Mouse (Mus musculus) heart, postnatal 0 days (tissue): ENCODE results near the gene Ackr1.

Source experiments
- CTCF ChIP-seq: IDR thresholded peaks from 2 replicates; pipeline ENCODE4 v1.5.1; 2016; ENCODE audit warnings: antibody characterized with exemption, control low read depth, low read depth
- EP300 ChIP-seq: IDR thresholded peaks from 2 replicates; pipeline ENCODE4 v1.6.1; 2016; ENCODE audit warnings: antibody characterized with exemption, low read depth

DNA sequence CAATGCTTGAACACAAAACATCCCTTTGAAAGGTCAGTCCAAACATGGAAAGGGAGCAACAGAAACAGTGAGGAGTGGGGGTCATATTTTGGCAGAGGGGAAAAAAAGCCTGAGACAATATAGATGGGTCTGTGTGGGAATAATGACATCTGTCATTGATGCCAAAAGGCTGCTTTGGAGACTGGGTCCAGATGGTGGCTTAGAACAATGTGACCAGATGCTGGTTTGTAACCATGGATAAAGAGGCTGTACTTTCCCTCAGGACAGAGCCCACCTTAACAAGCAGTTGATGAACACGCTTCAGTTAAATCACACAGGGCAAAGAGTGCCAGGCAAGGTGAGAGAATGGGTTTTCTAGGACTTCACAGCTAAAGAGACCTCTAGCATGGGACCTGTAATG lies 8.9 kb upstream of the Ackr1 start:
- TF ChIP-seq EP300 = no peak
- TF ChIP-seq CTCF = no peak
